Mouse (Mus musculus) left cerebral cortex, adult 8-10 months (tissue): ENCODE results near the gene Fbxl14. TPM values are rescaled to one million over a fixed set of nuclear protein-coding genes. Genes with fewer than 3 reads are reported as not detected.
"Not testable (repeated sequence)": the region's sequence is repeated elsewhere in the genome, so short reads cannot be mapped to it uniquely, and the experiment has no call there.

Source experiments
- DNase-seq, 2 experiments: peaks; one replicate each; pipeline ENCODE4 v3.0.0; 2022; ENCODE audit warnings: low spot score in 2 of 2
- total RNA-seq, 4 experiments: library from RNA; stranded (reverse); gene quantifications; 2 replicates each; pipeline ENCODE4 v1.2.4; 2022

Gene Fbxl14
- total RNA-seq, 4 experiments from 2014 or later: 31.1 to 35.0 (median 32.7) TPM

- DNase-seq: no peak
These were observed 11.7 kb upstream of the Fbxl14 start for GRCm38 (mm10) chr6:119467785-119468059.

GRCm38 (mm10) chr6:119470777-119471176 lies 8.7 kb upstream of the Fbxl14 start:
- no peak for DNase-seq

GRCm38 (mm10) chr6:119472135-119472534 lies 7.3 kb upstream of the Fbxl14 start:
- no peak for DNase-seq

GRCm38 (mm10) chr6:119472705-119473104 lies 6.8 kb upstream of the Fbxl14 start:
- no peak for DNase-seq

- no peak for DNase-seq
These were observed 6.0 kb upstream of the Fbxl14 start for GRCm38 (mm10) chr6:119473446-119473845.

- DNase-seq: no peak
These were observed 5.5 kb upstream of the Fbxl14 start for GRCm38 (mm10) chr6:119473992-119474391.

GRCm38 (mm10) chr6:119475988-119476387 lies 3.5 kb upstream of the Fbxl14 start:
- no peak for DNase-seq

GRCm38 (mm10) chr6:119477686-119478310 lies 1.7 kb upstream of the Fbxl14 start:
- DNase-seq: no peak

- peak; percentile 74 to 79 for DNase-seq
These were observed 717 bp upstream of the Fbxl14 start for GRCm38 (mm10) chr6:119478560-119479342.

- DNase-seq: peak; percentile 39 to 48
These were observed 623 bp downstream of the Fbxl14 start for GRCm38 (mm10) chr6:119479876-119480705.

- DNase-seq: peak in 1 of 2 experiments; percentile 25
These were observed 1.4 kb downstream of the Fbxl14 start for GRCm38 (mm10) chr6:119480706-119481331.

- DNase-seq: not testable (repeated sequence)
These were observed 2.4 kb downstream of the Fbxl14 start for GRCm38 (mm10) chr6:119481741-119482390.

- DNase-seq: peak in 1 of 2 experiments; percentile 28
These were observed 3.6 kb downstream of the Fbxl14 start for GRCm38 (mm10) chr6:119482958-119483600.

GRCm38 (mm10) chr6:119485486-119485885 lies 6.0 kb downstream of the Fbxl14 start:
- DNase-seq: no peak

GRCm38 (mm10) chr6:119486381-119487084 lies 7.1 kb downstream of the Fbxl14 start:
- no peak for DNase-seq

- DNase-seq: no peak
These were observed 7.6 kb downstream of the Fbxl14 start for GRCm38 (mm10) chr6:119487085-119487458.

- no peak for DNase-seq
These were observed 8.2 kb downstream of the Fbxl14 start for GRCm38 (mm10) chr6:119487619-119488018.

GRCm38 (mm10) chr6:119489765-119490164 lies 10.3 kb downstream of the Fbxl14 start:
- no peak for DNase-seq

GRCm38 (mm10) chr6:119490549-119490948 lies 11.1 kb downstream of the Fbxl14 start:
- no peak for DNase-seq

GRCm38 (mm10) chr6:119491006-119491405 lies 11.5 kb downstream of the Fbxl14 start:
- DNase-seq: no peak
